Mouse (Mus musculus): ENCODE measurements around the gene Ptgis.

DNA sequence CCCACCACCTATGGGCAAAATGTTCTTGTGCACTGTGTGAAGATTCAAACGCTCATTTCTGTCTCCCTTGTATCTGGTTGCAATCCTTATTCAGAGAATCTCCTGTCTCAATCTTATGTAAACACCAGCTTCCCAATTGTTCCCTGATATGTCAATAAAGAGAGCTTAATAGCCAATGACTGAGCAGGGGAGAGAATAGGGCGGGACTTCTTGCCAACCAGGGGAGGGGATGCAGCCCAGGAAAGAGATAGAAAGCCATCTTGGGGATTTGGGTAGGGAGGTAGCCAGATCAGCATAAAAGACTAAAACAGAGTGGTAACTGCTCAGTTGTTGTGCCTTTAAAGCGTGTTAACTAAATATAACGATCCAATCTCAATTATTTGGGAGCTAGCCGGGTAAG lies 19.7 kb downstream of the Ptgis start:
- TF ChIP-seq GATA1 (IDR thresholded peaks at IDR 0.05; ENCODE audit: borderline replicate concordance, low read length) (no peak), FLI1 (IDR thresholded peaks at IDR 0.05; ENCODE audit: low read length) (no peak)

Measured in megakaryocyte, embryonic 14.5 days (primary cell).